Mouse (Mus musculus) gastrocnemius, postnatal 25 days (tissue): ENCODE results near the gene H2-K1. TPM values are rescaled to one million over a fixed set of nuclear protein-coding genes. Genes with fewer than 3 reads are reported as not detected.
A peak's percentile ranks its signal among the peaks of the same experiment; 100 is the strongest.

Source experiments
- DNase-seq: peaks from one replicate; pipeline ENCODE4 v3.0.0; 2022
- long read RNA-seq, 2 experiments: library from polyadenylated mRNA; stranded (forward); transcript quantifications; one replicate each; pipeline ENCODE4 v2.0.0; 2021
- total RNA-seq, 2 experiments: library from RNA; stranded (reverse); gene quantifications; 1 replicate in 1 of 2; 2 replicates in 1 of 2; pipeline ENCODE4 v1.2.3; 2021

Gene H2-K1
- total RNA-seq, result 10 to 100 TPM; 22.8 to 48.2 TPM
- long read RNA-seq, experiment 1, partial matches to known transcripts, result 3 of 14 reads
- long read RNA-seq, experiment 1, other reads (novel, unspliced or antisense), result 7 of 14 reads
- long read RNA-seq, experiment 2, partial matches to known transcripts, result 0 of 6 reads
- long read RNA-seq, experiment 2, other reads (novel, unspliced or antisense), result 1 of 6 reads

DNA sequence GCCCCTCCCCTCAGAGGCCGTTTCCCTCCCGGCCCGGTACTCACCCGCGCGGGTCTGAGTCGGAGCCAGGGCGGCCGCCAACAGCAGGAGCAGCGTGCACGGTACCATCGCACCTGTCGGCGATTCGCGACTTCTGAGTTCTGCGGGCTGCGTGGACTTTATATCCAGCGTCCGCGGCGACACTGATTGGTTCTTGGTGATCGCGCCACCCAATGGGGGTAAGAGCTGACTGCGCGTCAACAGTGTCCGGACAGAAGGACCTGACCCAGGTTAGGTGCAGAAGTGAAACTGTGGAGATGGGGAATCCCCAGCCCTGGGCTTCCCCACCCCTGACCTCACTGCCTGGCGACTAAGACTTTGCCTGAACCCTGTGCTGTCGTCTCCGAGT is at the start of gene H2-K1:
Gene H2-K1, minus strand, starts transcription at position 198 of the 388 bp plus-strand sequence.
- peak; percentile 86 for DNase-seq

DNA sequence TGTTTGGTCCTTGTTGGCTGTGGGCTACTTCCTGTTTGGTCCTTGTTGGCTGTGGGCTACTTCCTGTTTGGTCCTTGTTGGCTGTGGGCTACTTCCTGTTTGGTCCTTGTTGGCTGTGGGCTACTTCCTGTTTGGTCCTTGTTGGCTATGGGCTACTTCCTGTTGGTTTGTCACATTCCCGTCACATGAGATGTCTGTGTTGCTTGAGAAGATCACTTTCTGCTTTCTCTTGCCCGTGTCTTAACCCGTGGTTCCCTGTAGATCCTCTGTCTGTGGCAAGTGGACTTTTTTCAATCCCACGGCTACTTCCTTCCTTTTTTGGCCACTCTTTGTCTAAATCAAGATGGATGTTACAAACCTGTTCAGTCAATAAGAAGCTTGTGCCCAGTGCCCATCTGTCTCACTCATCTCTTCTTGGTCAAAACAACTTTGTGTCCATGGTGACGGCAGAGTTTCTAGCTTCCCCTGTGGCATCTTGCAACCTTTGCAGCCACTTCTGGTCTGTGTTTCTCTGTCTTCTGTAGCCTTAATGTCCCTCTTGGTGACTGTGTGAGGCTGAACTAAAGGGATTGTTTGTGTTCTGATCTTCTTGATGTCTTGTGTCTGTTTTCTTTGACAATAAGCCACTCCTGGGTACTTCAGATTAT is 47.4 kb upstream of the H2-K1 start:
- no peak for DNase-seq

GRCm38 (mm10) chr17:34045941-34046340 is 45.8 kb upstream of the H2-K1 start:
- no peak for DNase-seq

GRCm38 (mm10) chr17:34039562-34040450 is 39.7 kb upstream of the H2-K1 start:
- peak; percentile 85 for DNase-seq

- no peak for DNase-seq
Observed at GRCm38 (mm10) chr17:34038878-34039561, 38.9 kb upstream of the H2-K1 start, which contains the start of gene Col11a2. Gene Col11a2, plus strand, starts transcription at chr17:34039437.

DNA sequence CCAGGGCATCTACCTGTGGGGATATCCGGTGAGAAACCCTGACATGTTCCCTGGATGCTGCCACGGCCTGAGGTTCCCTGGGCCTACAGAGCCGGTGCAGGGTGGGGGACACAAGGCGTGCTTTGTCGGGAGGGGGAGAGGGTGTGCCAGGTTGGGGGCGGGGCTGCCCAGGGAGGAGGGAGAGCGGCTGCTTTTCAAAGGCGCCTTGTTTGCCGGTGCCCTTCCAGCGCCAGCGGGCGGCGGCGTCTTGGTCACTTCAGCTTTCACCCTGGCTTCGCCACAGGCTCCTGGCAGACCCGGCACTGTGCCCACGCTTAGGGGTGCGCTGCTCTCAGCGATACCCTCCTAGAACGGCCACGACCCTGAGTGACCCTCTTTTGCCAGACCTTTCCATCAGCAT is 38.3 kb upstream of the H2-K1 start:
- no peak for DNase-seq

DNA sequence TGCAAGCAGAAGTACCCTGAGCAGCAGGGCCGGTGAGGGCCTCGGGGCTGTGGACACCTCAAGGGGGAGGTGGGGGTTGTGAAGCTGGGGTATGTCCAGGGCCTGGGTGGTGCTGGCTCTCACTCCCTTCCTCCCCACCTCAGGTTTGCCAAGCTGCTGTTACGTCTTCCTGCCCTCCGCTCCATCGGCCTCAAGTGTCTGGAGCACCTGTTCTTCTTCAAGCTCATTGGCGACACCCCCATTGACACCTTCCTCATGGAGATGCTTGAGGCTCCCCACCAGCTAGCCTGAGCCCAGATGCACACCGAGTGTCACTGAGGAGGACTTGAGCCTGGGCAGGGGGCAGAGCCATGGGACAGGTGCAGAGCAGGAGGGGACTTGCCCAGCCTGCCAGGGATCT is 37.1 kb upstream of the H2-K1 start:
- no peak for DNase-seq

DNA sequence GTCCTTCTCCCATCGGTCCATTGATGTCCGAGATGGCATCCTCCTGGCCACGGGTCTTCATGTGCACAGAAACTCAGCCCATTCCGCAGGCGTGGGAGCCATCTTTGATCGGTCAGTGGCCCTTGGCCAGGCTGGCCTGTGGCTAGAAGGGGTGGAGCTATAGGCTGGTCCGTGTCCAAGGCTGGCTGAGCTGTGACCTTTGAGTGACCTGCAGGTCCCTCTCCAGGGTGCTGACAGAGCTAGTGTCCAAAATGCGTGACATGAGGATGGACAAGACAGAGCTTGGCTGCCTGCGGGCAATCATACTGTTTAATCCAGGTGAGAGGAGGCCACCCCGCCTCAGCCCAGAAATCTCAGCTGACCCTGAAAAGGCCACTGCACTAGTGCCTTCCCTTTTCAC is 36.5 kb upstream of the H2-K1 start:
- DNase-seq, result no peak

DNA sequence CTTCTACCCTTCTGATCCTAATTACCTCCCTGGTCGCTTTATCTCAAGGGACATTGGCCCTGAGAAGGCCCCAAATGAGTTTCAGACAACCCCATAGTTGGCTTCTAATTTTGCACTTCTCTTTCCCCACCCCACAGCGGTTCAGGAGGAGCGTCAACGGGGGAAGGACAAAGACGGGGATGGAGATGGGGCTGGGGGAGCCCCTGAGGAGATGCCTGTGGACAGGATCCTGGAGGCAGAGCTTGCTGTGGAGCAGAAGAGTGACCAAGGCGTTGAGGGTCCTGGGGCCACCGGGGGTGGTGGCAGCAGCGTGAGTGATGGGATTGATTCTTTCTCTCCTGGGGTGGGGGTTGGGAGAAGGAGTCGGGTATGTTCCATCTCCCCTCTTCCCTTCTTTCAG is 35.4 kb upstream of the H2-K1 start:
- DNase-seq, result no peak

DNA sequence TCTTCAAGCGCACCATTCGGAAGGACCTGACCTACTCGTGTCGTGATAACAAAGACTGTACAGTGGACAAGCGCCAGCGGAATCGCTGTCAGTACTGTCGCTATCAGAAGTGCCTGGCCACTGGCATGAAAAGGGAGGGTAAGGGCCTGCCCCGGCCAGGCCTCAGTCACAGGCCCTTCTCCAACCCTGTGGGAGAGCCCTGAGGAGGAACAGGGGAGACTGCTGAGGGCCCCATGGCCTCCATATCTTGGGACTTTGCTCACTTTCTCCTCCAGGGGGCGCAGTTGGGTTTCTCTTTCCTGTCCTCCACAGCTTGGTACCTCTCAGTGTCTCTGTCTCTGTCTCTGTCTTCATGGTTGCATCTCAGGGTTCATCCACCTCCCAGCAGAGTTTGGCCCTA is 33.9 kb upstream of the H2-K1 start:
- no peak for DNase-seq

GRCm38 (mm10) chr17:34033441-34033840 is 33.3 kb upstream of the H2-K1 start:
- no peak for DNase-seq

DNA sequence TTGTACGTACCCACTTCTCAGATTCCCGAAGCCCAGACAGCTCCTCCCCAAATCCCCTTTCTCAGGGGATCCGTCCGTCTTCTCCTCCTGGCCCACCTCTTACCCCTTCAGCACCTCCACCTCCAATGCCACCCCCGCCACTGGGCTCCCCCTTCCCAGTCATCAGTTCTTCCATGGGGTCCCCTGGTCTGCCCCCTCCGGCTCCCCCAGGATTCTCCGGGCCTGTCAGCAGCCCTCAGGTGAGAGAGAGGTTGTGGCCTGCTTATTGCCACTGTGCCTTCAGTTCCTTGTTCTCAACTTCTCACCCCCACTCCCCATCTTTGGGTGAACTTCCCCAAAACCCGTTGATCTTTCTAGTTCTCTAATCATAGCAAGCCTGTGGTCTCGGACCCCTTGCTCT is 32.7 kb upstream of the H2-K1 start:
- DNase-seq, result no peak

DNA sequence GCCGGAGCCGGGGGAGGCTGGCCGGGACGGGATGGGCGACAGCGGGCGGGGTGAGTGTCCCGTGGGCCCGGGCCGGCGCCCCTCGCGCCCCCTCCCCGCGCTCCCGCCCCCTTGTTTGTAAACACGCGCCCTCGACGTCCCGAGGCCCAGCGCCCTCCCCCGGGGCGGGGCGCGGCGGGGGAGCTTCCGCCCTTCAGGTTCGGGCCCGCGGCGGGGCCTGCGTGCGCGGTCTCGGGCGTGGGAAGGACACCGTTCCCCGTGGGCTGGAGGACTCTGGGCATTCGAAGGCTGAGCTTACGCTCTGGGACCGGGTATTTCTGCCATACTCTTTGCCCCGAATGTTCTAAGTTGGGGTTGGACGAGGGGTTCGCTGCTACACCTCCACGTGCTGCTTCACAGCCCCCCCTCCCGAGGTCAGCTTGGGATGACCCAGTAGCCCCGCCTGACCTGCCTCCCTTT is 32.1 kb upstream of the H2-K1 start:
- DNase-seq, result no peak

DNA sequence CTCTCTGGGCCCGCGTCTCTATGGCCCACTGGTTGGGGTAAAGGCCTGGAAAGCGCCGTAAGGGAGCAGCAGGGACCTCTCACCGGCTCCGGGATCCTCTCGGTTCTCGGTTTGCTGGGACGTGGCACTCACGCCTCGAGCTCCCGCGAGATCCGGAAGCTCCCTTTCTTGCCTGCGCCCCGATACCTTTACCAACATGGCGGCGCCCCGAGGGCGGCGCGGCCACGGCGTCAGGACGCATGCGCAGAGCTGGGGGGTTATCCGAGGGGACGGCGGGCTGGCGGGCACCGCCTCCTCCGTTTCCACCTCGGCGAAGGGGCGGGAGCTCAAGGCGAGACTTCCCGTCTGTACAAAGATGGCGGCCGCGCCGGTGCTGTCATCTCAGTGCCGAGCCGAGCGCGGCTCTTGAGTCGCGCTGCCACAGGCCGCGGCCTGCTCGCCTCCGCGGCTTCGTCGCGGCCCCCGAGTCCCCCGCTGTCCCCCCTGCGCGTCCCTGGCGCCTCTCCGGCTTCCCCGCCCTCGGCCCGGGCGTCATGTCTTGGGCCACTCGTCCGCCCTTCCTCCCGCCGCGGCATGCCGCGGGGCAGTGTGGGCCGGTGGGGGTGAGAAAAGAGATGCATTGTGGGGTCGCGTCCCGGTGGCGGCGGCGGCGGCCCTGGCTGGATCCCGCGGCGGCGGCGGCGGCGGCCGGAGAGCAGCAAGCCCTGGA is 31.5 kb upstream of the H2-K1 start, which contains the start of the genes Slc39a7 and Rxrb:
Gene Slc39a7, minus strand, starts transcription at position 218 of the 709 bp plus-strand sequence.
Gene Rxrb, plus strand, starts transcription at position 348 of the 709 bp plus-strand sequence.
- peak; percentile 99 for DNase-seq

DNA sequence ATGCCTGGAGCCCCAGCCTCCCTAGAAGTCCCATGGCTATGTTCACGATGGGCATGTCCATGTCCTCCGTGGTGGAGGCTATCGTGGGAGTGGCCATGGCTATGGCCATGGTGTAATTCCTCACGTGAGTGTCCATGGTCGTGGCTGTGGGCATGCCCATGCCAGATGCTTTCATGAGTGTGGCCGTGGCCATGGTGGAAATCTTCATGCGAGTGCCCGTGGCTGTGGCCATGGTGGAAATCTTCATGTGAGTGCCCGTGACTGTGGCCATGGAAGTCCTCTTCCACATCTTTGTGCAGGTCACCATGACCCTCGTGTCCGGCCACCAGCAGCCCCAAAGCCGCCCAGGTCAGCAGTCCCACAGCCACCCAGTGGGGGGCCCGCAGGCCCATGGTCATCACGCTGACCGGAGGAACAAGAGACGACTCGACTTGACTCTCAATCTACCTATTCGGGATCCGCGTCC is 30.7 kb upstream of the H2-K1 start:
- no peak for DNase-seq

DNA sequence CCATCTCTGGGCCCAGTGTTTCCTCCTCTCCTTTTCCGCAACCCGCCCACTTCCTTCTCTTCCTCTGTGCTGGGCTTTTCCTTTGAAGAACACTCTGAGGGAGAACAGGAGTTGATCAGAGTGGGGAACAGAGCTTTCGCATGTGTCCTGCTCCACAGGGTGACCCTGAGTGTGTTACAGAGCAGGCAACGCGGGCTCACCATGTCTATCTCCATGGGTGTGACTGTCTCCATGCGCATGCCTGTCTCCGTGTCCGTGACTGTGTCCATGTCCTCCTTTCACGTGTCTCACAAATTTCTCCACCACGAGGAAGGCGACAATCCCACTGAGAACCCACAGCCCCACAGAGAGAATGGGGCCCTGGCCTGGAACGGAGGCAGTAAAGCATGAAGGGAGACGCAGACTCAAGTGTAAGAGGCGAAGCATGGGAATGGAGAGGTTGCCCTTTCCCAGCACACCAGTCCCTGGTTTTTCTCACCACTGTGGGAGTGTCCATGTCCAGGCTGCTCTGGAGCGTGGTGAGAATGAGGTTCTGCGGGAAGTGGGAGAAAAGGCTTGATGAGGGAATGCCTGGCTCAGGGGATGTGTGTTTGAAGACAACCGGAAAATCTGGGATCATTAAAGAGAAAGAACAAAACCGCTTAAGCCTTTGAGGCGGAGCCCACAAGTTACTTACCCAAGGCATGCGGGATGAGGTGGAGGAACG is 29.9 kb upstream of the H2-K1 start:
- DNase-seq, result peak; percentile 6

- DNase-seq, result peak; percentile 8
Observed at GRCm38 (mm10) chr17:34029150-34029889, 29.2 kb upstream of the H2-K1 start.

DNA sequence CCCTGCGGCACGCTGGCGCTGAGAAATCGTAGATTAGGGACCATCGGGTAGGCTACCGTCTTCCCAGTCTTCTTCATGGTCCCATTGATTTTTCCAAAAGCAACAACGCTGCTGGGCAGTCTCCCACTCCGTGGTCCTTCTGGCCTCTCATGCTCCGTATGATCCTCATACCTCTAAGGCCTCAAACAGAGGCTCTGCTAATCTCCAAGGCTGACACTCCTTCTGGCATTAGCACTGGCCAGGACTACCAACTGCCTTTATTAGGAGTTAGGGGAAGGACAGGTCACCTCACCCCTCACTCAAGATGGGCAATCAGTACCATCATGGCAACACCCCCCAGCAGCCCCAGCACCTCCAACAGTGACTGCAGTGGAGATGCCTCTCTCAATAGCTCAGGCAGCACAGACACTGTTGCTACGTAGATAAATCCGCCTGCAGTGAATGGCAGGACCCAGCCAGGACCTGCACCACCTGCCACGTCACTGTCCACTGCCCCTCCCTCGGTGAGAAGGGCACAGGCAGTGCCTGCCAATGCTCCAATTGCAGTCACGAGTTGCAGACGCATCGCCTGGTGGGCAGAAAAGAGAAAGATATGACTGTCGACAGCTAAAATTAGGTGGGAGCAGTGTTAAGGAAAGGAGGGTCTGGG is 28.5 kb upstream of the H2-K1 start:
- DNase-seq, result peak; percentile 14

GRCm38 (mm10) chr17:34027656-34028223 is 27.6 kb upstream of the H2-K1 start, which contains the start of gene H2-Ke6:
Gene H2-Ke6, minus strand, starts transcription at chr17:34028060.
- DNase-seq, result peak; percentile 95
